Mouse (Mus musculus) liver, embryonic 14.5 days (tissue): ENCODE data around the gene Mtm1.

Source experiments
- CTCF ChIP-seq: IDR thresholded peaks from 2 replicates; pipeline ENCODE4 v1.5.1; 2016; ENCODE audit warnings: antibody characterized with exemption, low read depth, control low read depth
- EP300 ChIP-seq: IDR thresholded peaks from 2 replicates; pipeline ENCODE4 v1.6.1; 2016; ENCODE audit warnings: antibody characterized with exemption, low read depth

- TF ChIP-seq CTCF = no peak
- TF ChIP-seq EP300 = no peak
These were observed 63.6 kb downstream of the Mtm1 start for GRCm38 (mm10) chrX:71274150-71274549.
